Mouse (Mus musculus) heart, postnatal 25 days (tissue): ENCODE data around the gene Folr1. TPM values are rescaled to one million over a fixed set of nuclear protein-coding genes. Genes with fewer than 3 reads are reported as not detected.

Experiments
- DNase-seq: peaks from one replicate; pipeline ENCODE4 v3.0.0; 2022; ENCODE audit warnings: low spot score
- intact Hi-C: fragments of 180-260 bp; cut with DNase I; formaldehyde crosslinking; loops from one replicate; pipeline ENCODE4 v1.15.1; 2025
- total RNA-seq, 2 experiments: library from RNA; stranded (reverse); gene quantifications; 2 replicates each; pipeline ENCODE4 v1.2.3; 2021

The Folr1 gene
- total RNA-seq, 2 experiments from 2014 or later, result 0.26 to 0.59 TPM

- intact Hi-C loops, result loop anchor here (2.0 to 5.0 kb wide), 3 partner anchors 14 to 159 kb away; partner anchors contain the start of gene Tomt
These were observed 34.1 kb downstream of the Folr1 start for GRCm38 (mm10) chr7:101836271-101837153.

GRCm38 (mm10) chr7:101835457-101836109 lies 35.0 kb downstream of the Folr1 start:
- intact Hi-C loops, result loop anchor here (2.0 to 5.0 kb wide), 3 partner anchors 13 to 158 kb away; partner anchors contain the start of gene Tomt

More at GRCm38 (mm10) chr7:101836271-101837153, 34.1 kb downstream of the Folr1 start:
- no peak for DNase-seq

GRCm38 (mm10) chr7:101834903-101835302 lies 35.7 kb downstream of the Folr1 start:
- intact Hi-C loops, result loop anchor here (5.0 kb wide), 1 partner anchor 158 kb away; no protein-coding TSS in a partner anchor
- DNase-seq, result no peak

More at GRCm38 (mm10) chr7:101835457-101836109, 35.0 kb downstream of the Folr1 start:
- DNase-seq, result no peak

DNA sequence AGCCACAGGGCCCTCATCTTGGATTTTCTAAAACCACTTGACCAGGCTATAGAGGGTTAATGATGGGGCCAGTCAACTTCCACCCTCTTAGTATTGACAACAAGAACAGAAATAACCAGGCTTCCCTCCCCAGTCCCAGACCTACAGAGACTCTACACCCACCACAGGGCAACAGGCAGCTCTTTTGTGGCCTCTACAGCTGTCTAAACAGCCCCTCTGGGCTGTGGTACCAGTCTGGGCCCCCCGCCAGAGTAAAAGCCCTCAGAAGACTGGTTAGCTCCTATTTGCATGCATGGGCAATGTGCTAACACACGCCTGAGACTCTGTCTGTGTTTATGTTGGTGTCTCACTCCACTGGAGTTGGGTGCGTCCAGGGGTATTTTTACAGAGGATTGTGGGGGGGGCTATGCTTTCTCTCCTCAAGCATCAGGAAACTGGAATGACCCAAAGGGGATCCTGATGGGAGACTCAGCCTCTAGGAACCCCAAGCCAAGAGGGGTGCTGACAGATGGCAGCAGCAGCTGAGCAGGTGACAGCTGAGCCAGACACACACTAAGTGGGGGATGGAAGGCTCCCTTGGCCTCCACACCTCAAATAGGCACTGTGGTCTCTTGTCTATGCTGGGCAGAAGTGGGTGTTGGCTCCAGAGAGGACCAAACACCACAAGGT lies 36.5 kb downstream of the Folr1 start:
- intact Hi-C loops, result no loop called here
- no peak for DNase-seq

GRCm38 (mm10) chr7:101833352-101833751 lies 37.2 kb downstream of the Folr1 start:
- DNase-seq, result no peak
- intact Hi-C loops, result no loop called here

- intact Hi-C loops, result no loop called here
- no peak for DNase-seq
These were observed 38.2 kb downstream of the Folr1 start for GRCm38 (mm10) chr7:101832372-101832771.

DNA sequence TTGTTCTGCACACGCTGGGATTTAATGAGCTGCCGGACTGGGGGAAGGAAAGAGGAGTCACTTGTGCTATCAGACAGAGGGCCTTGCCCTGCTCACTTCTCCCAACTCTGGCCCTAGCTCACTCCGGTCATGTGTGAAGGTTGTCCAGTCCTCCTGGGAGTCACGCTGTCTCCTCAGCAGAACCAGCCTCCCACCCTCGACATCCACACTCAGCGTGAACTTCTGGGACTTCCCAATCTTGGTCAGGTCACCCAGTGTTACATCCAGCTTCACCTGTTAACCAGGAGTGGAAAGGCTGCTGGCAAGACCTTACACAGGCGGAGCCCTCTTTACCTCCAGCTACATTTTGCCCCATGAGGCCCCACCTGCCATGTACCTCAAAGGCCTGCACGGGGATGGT lies 39.2 kb downstream of the Folr1 start:
- DNase-seq, result no peak
- intact Hi-C loops, result no loop called here

DNA sequence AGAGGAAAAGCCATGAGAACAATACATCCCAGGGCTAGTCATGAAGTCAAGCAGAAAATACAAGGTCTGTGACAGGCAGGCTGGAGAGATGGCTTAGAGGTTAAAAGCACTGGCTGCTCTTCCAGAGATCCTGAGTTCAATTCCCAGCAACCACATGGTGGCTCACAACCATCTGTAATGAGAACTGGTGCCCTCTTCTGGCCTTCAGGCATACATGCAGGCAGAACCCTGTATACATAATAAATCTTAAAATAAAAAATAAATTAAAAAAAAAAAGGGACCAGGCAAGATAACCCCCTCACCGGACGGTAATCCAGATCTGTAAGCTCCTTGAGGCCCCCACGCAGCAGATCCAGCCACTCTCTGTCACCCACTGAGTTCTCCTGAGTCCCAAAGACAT lies 40.2 kb downstream of the Folr1 start:
- intact Hi-C loops, result no loop called here
- no peak for DNase-seq

DNA sequence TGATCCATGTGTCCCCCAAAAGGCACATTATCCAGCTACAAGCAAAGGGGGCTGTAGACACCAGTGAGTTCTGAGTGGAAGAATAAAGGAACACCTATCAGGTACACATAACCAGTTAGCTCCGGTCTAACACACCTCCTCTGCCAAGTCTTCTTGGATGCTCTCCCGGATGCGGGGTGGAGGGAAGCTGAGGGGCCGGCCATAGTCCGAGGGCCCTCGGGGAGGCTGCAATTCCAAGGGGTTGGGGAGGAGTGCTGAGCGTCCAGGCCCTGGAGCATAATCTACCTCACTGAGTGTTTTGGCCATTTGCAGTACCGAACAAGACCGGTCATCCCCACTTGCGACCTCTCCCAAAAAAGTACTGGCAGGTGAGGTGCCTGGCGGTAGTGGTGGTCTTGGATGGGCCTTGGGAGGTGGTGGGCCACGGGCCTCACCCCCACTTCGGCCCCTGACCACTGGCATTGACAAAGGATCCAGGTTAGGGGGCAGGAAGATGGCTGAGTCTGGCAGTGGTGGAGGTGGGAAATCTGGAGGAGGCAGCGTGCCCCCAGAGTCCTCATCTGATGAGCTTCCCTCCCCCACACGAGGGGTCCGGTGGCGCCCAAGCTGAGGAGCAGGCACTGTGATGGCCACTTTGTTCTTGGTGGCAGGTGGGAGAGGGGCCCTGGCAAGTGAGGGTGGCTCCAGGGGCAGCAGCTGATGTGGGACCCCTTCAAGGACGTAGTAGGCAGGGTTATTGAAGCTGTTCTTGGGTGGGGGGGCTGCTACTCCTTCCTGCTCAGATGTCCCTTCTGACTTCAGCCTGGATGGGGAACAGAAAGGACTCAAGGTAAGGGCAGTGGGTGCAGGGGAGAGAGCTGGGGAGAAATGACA lies 46.6 kb downstream of the Folr1 start:
- intact Hi-C loops, result loop anchor here (2.0 kb wide), 1 partner anchor 13 kb away; no protein-coding TSS in a partner anchor
- no peak for DNase-seq

GRCm38 (mm10) chr7:101822836-101823757 lies 47.5 kb downstream of the Folr1 start:
- intact Hi-C loops, result loop anchor here (2.0 kb wide), 1 partner anchor 14 kb away; no protein-coding TSS in a partner anchor
- no peak for DNase-seq

- intact Hi-C loops, result loop anchor here (2.0 kb wide), 1 partner anchor 15 kb away; no protein-coding TSS in a partner anchor
- DNase-seq, result peak; percentile 61
These were observed 48.8 kb downstream of the Folr1 start for GRCm38 (mm10) chr7:101821571-101822501.

GRCm38 (mm10) chr7:101820295-101821030 lies 50.1 kb downstream of the Folr1 start:
- intact Hi-C loops, result no loop called here

DNA sequence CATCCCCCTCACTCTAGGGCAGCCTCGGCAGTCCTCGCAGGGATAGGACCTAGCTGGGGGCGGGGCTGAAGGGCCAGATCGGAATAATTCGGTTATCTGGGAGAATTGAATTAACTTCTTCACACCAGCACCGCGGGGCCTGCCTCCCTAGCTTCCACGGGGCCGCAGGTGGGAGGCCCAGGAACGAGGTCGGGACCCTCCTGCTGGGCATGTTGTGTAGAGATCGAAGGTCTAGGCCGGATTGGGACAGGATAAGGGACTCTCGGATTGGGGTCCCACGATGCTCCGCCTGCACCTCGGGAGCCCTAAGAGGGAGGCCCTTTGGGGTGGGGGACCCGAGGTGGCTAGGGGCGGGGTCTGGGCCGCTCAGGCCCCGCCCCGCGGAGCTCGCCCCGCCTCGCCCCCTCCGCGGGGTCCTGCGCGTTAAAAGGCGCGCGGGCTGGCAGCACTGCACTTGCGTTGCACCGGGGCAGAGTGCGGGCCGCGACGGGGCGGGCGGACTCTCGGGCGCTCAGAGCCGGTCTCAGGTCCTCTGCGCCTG lies 52.7 kb downstream of the Folr1 start, which contains the start of gene Phox2a:
Phox2a (plus strand) TSS at position 453 of the 541 bp plus-strand sequence.
- intact Hi-C loops, result no loop called here
- no peak for DNase-seq

More at GRCm38 (mm10) chr7:101820295-101821030, 50.1 kb downstream of the Folr1 start:
- DNase-seq, result no peak
